Mouse (Mus musculus) 3134 (cell line): ENCODE results near the gene Irf2.
"Not testable (repeated sequence)": the region's sequence is repeated elsewhere in the genome, so short reads cannot be mapped to it uniquely, and the experiment has no call there.

ENCODE experiments used
- DNase-seq: peaks from one replicate; pipeline ENCODE4 v3.0.0-alpha.2; 2011; ENCODE audit warnings: low spot score; ENCODE audit not compliant: insufficient read length; ENCODE audit errors: extremely low read depth

The Irf2 gene

GRCm38 (mm10) chr8:46722536-46722935 is 17.0 kb upstream of the Irf2 start:
- no peak for DNase-seq

DNA sequence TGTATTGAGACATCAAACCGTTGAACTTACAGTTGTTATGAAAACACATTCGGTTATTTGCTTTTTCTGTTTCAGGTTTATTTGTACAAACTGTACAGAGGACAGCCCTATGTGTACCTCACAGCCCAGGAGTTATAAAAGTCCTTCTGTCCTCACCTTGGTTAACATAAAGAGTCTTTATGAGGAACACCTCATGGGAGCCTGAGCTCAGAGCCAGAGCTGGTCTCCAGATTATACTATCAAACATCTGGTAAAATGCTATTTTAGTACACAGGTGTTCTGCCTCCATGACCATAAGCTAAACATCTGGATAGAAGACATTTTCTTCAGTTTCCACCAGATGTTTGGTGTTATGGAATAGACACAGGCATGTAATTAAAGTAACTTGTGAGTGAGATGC is 13.1 kb upstream of the Irf2 start:
- no peak for DNase-seq

DNA sequence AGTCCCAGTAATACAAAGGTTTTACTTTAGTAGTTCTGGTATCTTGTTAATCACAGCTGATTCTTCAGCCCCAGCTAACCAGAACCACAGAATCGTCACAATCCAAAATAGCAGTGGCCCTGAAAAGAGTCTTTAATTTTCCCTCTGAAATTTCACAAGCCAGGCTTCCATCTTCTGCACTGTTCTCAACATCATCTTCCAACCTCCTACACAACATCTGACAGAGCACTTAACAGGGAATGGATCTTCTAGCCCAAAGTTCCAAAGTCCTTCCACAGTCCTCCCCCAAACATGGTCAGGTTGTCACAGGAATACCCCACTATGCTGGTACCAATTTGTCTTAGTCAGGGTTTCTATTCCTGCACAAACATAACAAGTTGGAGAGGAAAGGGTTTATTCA is 9.9 kb upstream of the Irf2 start:
- not testable (repeated sequence) for DNase-seq

DNA sequence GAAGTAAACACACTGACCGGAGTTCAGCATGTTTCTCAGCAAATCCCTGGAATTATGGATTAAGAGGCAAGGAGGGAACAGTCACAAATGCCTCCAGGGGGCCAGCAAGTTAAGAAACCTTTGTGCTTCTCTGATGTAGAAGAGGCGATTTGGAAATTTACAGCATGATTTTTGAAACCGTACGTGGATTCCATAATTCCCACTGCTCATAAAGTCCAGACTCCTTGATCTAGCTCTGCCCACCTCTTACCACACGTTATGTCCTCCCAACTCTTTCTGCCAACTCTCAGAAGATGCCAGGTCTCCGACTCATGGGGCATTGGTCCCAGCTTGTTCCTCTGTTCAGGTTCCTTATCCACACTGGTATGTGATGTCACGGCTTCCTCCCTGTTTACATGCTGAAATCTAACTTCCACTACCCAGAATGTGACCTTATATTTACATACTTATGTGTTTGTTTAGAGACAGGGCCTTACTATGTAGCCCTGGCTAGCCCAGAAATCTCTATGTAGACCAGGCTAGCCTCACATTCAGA is 7.1 kb upstream of the Irf2 start:
- DNase-seq: peak; percentile 30

- DNase-seq: no peak
Observed at GRCm38 (mm10) chr8:46733603-46734002, 5.9 kb upstream of the Irf2 start.

- DNase-seq: no peak
Observed at GRCm38 (mm10) chr8:46735505-46735904, 4.0 kb upstream of the Irf2 start.

DNA sequence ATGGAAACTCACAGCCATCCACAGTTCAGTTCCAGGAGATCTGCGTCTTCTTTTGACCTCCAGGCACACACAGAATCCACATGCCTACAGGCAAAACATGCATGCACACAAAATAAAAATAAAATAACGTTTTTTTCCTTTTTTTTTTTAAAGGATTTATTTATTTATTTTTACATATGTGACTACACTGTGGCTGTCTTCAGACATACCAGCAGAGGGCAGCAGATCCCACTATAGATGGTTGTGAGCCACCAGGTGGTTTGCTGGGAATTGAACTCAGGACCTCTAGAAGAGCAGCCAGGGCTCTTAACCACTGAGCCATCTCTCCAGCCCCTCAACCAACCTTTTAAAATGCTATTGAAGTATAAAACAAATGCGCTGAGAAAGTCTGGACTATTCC is 3.3 kb upstream of the Irf2 start:
- no peak for DNase-seq

GRCm38 (mm10) chr8:46737421-46737820 is 2.1 kb upstream of the Irf2 start:
- DNase-seq: no peak

DNA sequence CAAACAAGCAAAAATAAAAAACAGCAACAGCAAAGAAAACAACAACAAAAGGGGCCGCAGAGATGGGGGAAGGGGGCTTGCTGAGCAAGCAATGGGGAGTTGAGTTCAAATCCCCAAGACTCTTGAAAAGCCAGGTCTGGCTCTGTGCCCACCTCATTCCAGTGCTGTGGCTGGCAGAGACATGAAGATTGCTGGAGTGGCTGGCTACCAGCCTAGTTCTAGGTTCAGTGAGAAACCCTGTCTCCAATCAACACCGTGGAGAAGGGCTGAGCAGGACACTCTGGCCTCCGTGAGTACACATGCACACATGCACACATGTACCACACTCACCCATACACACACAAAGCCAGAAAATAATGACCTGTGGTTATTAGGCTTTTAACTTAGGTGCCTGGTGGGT is 1.6 kb upstream of the Irf2 start:
- DNase-seq: no peak

DNA sequence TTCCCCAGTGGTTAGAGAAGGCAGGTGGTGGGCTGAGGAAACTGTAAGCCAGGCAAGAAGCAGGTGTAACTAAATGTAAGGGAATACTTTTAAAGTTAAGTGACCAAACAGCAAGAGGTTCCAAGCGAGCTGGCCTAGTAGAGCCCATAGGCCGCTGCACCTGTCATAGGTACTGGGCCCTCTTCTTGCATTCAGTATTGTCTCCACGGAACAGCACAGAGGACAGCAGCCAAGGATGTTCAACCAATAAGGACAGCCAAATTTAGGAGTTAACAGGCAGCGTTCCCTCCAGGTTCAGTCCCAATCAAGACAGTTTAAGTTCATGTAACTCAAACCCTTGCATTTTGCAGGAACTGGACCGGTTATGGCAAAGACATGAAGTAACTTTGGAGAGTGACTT is 931 bp upstream of the Irf2 start:
- DNase-seq: no peak

- no peak for DNase-seq
Observed at GRCm38 (mm10) chr8:46739956-46740512, 502 bp downstream of the Irf2 start.

- DNase-seq: peak; percentile 67
Observed at GRCm38 (mm10) chr8:46740513-46741280, 1.2 kb downstream of the Irf2 start.

- peak; percentile 87 for DNase-seq
Observed at GRCm38 (mm10) chr8:46741281-46741791, 1.8 kb downstream of the Irf2 start.

GRCm38 (mm10) chr8:46741991-46742690 is 2.6 kb downstream of the Irf2 start:
- no peak for DNase-seq

DNA sequence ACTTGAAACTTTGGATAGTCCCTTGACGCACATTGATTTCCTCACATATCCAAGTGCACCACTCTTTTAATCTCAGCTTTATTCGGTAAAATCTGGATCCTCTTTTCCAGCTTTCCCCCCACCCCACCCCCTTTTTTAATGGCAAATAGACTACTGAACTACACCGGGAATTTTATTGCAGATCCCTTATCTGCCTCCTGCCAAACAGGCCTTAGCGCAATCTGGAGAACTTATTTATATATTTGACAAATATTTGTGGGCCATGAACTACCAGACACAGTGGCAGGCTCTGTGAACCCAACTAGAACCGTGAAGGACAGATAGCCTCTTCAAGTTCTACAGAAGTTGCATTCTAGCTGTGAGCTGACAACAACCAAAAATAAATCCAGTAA is 3.2 kb downstream of the Irf2 start:
- no peak for DNase-seq

- DNase-seq: no peak
Observed at GRCm38 (mm10) chr8:46745464-46745863, 5.9 kb downstream of the Irf2 start.

GRCm38 (mm10) chr8:46747311-46747980 is 7.9 kb downstream of the Irf2 start:
- no peak for DNase-seq

DNA sequence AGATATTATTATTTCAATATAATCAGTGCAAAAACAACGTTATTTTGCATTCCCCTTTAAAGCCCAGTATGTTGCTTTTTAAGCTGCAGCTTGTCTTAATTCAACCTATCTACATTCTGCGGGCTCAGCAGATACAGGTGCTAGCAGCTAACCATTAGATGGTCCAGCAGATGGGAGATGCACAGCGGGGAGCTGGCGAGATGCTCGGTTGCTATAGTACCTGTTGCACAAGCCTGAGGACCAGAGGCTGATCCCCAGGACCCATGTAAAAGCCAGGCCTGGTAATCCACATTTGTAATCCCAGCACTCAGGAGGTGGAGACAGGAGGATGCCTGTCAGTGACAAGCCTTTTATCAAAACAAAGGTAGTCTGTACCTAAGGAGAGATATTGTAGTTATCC is 10.5 kb downstream of the Irf2 start:
- no peak for DNase-seq

- DNase-seq: no peak
Observed at GRCm38 (mm10) chr8:46750566-46750965, 11.0 kb downstream of the Irf2 start.

DNA sequence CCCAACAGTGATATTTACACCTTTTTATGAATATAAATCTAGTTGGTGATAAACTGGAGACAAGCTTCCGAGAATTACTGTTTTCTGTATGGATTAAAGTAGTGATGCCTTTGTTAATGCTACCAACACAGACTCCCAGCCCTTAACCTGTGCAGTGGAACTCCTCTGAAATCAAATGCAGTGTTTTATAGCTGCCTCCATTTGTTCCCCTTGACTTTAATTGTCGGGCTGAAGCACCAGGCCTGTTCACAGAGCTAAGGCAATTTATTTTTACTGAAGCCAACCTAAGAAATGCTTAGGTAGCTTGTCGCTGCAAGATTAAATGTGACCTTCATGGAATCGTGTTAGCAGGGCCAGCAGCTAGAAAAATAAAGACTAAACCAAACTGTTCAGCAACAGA is 11.6 kb downstream of the Irf2 start:
- DNase-seq: no peak

DNA sequence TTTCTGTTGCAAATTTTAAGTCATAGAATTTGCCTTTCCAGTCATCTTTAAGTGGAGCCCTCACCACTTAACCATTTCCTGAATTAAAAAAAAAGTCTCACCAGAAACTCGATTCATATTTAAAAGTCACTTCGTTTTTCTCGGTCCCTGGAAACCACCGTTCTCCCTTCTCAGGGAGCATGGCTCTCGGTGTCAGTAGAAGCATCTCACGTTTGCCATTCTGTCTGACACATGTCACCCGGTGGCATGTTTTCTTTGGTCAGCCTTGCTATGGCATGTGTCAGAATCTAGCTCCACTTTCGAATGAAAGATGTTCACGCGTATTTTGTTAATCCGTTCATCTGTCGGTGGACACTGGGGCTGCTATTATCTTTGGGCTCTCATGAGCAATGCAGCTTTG is 13.5 kb downstream of the Irf2 start:
- no peak for DNase-seq
